Mouse (Mus musculus): Measurements from ENCODE around the gene Prr5.
"Not testable (repeated sequence)": the region's sequence is repeated elsewhere in the genome, so short reads cannot be mapped to it uniquely, and the experiment has no call there.

The Prr5 gene

DNA sequence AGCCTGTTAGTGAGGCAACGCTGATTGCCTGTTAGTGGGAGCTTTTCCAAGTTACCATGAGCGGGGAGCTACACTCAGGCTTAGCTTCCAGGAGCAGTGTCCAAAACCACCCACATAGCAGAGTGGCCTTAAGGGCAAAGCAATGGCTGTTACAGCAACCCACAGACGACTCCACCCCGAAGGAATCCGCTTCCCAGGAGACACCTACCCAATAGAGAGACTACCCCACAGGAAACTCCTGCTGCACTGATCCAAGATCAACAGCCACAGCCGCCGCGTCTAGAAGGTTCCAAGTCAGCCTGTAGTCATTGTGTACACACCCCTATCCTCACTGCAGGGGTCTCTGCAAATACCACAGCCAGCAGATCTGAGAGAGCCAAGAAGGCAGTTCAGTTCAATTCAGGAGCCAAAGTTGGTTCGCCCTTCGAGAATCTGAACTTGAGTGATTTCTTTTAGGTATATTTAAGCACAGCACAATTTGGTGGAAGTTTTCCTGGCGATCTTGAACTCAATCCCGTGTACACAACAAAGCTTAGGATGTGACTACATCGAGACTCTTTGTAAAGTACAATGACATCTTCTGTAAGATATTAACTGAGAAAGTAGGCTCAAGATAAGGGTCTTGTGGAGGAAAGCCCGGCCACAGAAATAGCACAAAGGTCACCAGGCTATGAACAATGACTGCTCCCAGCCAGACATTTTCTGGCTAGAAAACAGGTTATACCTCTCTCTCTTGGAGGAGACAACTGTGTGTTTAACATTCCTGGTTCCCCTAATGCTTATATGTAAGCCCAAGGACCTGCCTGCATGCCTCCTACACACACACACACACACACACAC is 43.4 kb downstream of the Prr5 start:
- DNase-seq (ENCODE audit: extremely low spot score, low spot score), result no peak

DNA sequence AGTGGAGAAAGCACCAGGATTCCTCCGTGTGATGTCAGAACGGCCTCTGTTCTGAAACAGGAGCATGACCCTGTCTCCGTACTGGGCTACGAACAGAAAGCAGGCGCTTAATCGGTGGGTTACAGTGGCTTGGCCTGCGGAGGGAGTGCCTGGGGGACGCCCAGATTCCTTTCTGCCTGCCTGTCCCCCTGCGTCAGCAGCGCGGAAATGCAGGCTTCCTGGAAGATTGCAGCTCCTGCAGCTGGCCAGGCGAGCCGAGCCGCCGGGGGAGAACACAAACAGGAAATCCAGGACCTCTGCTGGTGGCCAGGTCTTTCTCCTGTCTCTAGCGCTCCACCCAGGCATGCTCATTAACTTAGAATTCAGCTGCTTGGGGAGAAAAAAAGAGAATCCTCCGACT is 45.3 kb downstream of the Prr5 start:
- peak; percentile 77 for DNase-seq (ENCODE audit: extremely low spot score, low spot score)

DNA sequence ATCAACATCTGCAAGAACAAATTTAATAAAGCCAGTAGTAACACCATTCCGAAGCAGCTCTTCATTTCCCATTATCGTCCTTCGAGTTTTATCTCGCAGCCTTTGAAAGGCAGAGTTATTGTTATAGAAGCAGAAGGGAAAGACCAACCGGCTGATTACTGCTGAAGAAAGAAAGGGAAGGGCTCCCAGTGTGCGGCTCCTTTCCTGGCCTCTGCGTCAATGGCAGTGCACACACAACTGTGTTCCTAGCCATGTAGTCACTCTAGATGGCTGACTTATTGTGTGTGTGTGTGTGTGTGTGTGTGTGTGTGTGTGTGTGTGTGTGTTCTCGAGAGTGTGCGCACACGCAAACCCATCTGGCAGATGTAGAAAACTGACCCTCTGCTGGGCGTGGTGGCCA is 45.7 kb downstream of the Prr5 start:
- no peak for DNase-seq (ENCODE audit: extremely low spot score, low spot score)

DNA sequence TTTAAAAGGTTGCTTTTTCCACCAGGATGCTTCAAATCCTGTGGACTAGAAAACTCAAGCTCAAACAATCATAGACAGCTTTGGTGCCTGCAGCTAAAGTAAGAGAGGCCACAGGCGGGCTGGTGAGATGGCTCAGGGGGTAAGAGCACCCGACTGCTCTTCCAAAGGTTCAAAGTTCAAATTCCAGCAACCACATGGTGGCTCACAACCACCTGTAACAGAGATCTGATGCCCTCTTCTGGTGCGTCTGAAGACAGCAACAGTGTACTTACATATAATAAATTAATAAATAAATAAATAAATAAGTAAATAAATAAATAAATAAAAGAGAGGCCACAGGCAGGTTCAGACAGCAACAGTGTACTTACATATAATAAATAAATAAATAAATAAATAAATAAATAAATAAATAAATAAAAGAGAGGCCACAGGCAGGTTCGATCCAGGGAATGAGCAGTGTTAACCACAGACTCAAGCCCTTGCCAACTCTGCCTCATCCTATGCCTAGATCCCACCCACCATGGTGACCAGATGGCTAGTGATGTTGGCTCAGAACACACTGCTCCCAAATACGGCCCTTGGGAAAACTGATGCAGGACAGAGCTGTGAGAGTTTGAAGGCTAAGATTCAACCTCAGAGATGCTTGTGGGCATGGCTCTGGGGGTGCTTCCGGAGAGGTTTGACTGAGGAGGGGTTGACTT is 48.3 kb downstream of the Prr5 start:
- not testable (repeated sequence) for DNase-seq (ENCODE audit: extremely low spot score, low spot score)

GRCm38 (mm10) chr15:84718785-84719184 is 49.4 kb downstream of the Prr5 start:
- DNase-seq (ENCODE audit: extremely low spot score, low spot score), result no peak

DNA sequence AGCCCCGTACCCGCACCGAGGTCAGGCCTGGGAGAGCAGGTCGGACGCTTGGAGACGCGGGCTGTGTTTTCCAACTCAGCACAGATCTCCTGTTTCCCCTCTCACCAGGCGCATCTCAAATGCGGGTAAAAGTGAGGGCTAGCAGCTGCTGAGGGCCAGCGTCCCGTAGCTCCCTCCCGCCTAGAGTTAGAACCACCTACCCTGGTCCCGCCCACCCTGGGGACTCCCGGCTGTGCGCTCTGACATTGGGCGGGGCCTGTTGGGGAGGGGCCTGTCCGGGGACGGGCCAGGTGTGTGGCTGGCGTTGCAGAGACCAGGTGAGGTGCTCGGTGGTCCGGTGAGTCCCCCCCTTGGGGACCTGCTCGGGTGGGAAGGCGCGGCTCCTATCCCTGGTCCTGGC is 50.4 kb downstream of the Prr5 start, which contains the start of gene Arhgap8:
Gene Arhgap8, plus strand, starts transcription at position 262 of the 400 bp plus-strand sequence.
- DNase-seq (ENCODE audit: extremely low spot score, low spot score), result no peak

DNA sequence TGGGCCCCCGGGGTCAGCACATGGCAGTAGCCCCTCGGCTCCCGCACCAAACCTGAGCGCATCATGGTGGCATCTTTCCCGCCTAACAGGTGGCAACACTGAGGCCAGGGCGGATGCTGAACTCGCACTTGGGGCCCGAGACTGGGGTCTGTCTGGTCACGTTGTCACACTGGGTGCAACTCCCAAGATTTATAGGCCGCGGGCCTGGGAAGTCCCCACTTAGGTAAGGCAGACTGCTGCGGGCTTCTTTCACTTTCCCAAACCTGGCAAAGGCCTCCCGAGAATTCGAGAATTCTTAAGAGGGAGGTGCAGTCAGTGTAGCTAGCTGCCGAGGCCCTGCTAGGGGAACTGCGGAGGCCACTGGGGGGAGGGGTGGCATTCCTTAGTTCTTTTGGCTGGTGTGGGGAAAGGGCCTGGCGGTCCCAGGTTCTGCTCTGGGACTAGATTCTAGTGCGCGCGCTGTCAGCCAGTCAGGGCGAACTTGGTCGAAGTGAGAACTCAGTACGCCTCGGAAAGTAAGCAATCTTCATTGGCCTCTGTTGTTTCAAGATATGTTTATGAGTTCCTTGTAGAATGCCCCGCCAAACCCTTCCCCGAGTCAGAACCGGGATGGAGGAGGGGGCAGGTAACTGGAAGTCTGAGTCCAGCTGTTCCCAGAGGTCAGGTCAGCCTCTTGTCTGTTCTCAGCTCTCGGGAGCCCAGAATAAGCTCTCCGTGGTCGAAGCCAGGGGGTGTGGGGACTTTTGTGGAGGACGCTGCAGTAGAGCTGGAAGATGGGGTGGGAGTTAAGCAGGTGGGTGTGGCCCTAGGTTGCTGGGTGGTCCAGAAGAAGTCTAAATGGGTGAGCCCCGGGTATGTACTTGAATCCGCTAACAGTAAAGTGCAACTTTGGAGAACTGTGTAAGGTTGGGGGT is 51.1 kb downstream of the Prr5 start:
- no peak for DNase-seq (ENCODE audit: extremely low spot score, low spot score)

GRCm38 (mm10) chr15:84723656-84724055 is 54.2 kb downstream of the Prr5 start:
- not testable (repeated sequence) for DNase-seq (ENCODE audit: extremely low spot score, low spot score)

- no peak for DNase-seq (ENCODE audit: extremely low spot score, low spot score)
Measured at GRCm38 (mm10) chr15:84724199-84724598, 54.8 kb downstream of the Prr5 start.

DNA sequence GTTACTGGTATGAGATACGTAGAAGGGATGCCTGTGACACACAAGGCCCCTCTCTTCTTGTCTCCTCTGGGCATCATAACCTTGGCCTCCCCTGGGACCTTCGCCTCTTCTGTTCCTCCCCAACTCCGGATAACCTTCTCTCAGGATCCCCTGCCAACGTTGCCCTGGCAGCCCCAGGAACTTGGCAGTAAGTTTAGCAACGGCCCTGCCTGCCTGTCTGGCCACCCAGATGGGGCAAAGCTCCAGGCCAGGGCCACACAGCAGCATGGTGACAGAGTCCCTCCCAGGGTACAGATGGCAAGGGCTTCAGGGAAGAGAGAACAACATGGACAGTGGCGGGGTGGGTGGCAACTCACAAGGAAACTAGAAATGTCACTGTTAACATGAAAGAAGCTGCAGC is 60.3 kb downstream of the Prr5 start:
- DNase-seq (ENCODE audit: extremely low spot score, low spot score), result no peak

GRCm38 (mm10) chr15:84730893-84731292 is 61.5 kb downstream of the Prr5 start:
- DNase-seq (ENCODE audit: extremely low spot score, low spot score), result no peak

- DNase-seq (ENCODE audit: extremely low spot score, low spot score), result peak; percentile 41
Measured at GRCm38 (mm10) chr15:84731676-84732424, 62.4 kb downstream of the Prr5 start.

- no peak for DNase-seq (ENCODE audit: extremely low spot score, low spot score)
Measured at GRCm38 (mm10) chr15:84732425-84732749, 63.0 kb downstream of the Prr5 start.

DNA sequence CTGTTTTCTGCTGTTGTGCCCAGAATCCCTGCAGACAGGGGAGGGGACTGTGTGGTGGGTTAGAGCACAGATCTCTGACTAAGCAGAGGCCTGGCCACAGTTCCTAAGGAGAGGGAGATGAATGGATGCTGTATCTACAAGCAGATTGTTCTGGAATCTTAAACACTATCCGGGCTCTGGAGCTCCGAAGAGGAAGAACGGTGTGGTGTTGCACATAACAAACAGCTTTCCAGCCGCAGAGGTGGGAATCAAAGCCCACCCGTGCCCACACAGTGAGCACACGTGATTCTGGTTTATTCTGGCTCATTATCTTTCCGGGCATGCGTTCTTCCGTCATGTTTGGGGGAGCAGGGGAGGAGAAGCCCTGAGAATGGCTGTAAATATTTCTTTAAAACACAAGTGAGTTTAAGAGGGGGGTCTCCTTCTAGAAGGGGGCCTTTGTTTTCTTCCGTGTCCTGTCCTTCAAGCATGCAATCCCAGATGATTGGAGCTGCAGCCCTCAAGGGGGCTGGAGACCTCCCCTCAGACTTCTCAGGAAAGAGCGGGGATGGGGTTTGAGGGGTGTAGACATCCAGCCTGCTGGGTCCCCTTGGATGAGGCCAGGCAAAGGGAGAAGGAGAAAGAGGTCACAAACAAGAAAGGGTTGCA is 67.0 kb downstream of the Prr5 start:
- DNase-seq (ENCODE audit: extremely low spot score, low spot score), result no peak

- DNase-seq (ENCODE audit: extremely low spot score, low spot score), result no peak
Measured at GRCm38 (mm10) chr15:84736994-84737346, 67.5 kb downstream of the Prr5 start.

- no peak for DNase-seq (ENCODE audit: extremely low spot score, low spot score)
Measured at GRCm38 (mm10) chr15:84738246-84738645, 68.8 kb downstream of the Prr5 start.

GRCm38 (mm10) chr15:84741573-84741972 is 72.2 kb downstream of the Prr5 start:
- no peak for DNase-seq (ENCODE audit: extremely low spot score, low spot score)

DNA sequence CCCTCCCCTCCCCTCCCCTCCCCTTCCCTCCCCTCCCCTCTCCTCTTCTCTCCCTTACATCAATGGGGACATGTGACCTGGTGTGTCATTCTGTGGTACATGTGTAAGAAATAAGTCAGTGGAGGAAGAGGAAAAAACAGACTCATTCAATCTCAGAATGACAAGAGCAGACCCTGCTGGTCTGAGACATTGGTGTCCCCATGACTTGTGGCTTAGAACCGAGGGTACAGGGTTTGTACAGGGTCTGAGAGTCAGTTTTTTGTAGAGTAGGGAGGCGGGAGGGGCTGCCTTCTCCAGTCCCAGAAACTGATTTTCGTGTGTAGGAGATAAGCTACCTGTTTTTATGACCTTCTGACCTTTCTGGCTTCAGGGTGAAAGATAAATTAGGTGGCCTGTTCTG is 73.9 kb downstream of the Prr5 start:
- DNase-seq (ENCODE audit: extremely low spot score, low spot score), result no peak

DNA sequence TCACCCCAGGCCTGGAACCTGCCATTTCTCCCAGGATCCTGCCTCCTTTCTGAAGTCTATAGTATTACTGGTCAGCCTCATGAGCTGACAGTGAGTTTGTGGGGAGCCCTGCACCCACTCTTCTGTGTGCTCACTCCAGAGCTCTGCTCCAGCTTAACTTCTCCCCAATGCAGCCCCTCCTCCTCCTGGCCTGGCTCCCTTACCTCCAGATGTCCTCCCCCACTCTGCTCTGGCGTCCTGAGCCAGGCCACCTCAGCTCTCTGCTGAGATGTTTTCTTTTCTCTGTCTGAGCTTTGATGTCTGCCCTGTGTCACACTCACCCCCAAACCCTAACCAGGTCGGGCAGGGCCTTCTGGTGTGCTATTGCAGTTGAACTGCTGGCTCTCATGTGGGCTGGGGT is 74.9 kb downstream of the Prr5 start:
- DNase-seq (ENCODE audit: extremely low spot score, low spot score), result no peak

DNA sequence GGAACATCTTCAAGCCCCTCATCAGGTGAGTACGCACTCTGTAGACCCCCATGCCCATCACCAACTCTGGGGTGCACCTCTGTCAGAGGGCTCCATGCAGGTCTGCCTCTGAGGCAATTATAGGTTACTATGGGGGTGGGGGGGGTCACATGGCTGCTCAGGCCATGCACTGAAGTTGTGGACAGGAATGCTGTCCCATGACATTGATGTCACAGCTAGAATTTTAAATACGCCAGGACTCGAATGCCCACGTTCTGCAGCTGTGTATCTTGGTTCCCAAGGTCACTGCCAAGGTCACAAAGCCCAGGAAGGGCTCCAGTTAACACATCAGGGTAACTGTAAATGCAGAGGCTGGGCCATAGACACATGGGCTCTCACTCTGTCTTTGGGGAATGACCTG is 76.4 kb downstream of the Prr5 start:
- DNase-seq (ENCODE audit: extremely low spot score, low spot score), result no peak
